Mouse (Mus musculus): Measurements from ENCODE around the gene Nrp1. TPM values are rescaled to one million over a fixed set of nuclear protein-coding genes. Genes with fewer than 3 reads are reported as not detected.

Nrp1 gene
- polyA plus RNA-seq, 1 experiment from 2014 or later = 21.4 TPM

GRCm38 (mm10) chr8:128384366-128384765 lies 26.0 kb downstream of the Nrp1 start:
- Histone ChIP-seq H3K4me3 (ENCODE audit: low read depth, low read length) (no peak overlapping the region), H3K27ac (ENCODE audit: low read depth, low read length) (no peak overlapping the region), H3K27me3 (ENCODE audit: control insufficient read depth, insufficient read depth, low read length) (no peaks in the 10 kb centered on the region), H3K4me2 (no peak overlapping the region), H3K36me3 (ENCODE audit: control insufficient read depth, insufficient read depth, low read length) (no peaks in the 10 kb centered on the region), H3K9ac (ENCODE audit: low read length) (no peak overlapping the region), H3K9me3 (ENCODE audit: control insufficient read depth, low read length) (no peaks in the 10 kb centered on the region), H3K4me1 (ENCODE audit: control insufficient read depth, insufficient read depth, low read length) (peaks cover 9% of the 10 kb centered on the region)
- ATAC-seq (ENCODE audit: low FRiP score) = no peak
- peak; percentile 85 for DNase-seq (ENCODE audit: low spot score, missing footprints)
- 82% methylated on average over 2 of the region's 2 CpGs for WGBS

GRCm38 (mm10) chr8:128384921-128385332 lies 26.5 kb downstream of the Nrp1 start:
- ATAC-seq (ENCODE audit: low FRiP score) = 0 out of 2 replicates have a peak, but pooled peaks have one; percentile 49
- peak; percentile 76 for DNase-seq (ENCODE audit: low spot score, missing footprints)
- no peaks in the 10 kb centered on the region for H3K36me3 ChIP-seq (ENCODE audit: control insufficient read depth, insufficient read depth, low read length)
- 47% methylated on average over 5 of the region's 5 CpGs for WGBS
- H3K9ac ChIP-seq (ENCODE audit: low read length) = no peak overlapping the region
- no peak overlapping the region for H3K27ac ChIP-seq (ENCODE audit: low read depth, low read length)
- H3K4me2 ChIP-seq = no peak overlapping the region
- H3K4me3 ChIP-seq (ENCODE audit: low read depth, low read length) = no peak overlapping the region
- H3K27me3 ChIP-seq (ENCODE audit: control insufficient read depth, insufficient read depth, low read length) = no peaks in the 10 kb centered on the region
- peaks cover 9% of the 10 kb centered on the region for H3K4me1 ChIP-seq (ENCODE audit: control insufficient read depth, insufficient read depth, low read length)
- no peaks in the 10 kb centered on the region for H3K9me3 ChIP-seq (ENCODE audit: control insufficient read depth, low read length)

GRCm38 (mm10) chr8:128386963-128387621 lies 28.7 kb downstream of the Nrp1 start:
- H3K9me3 ChIP-seq (ENCODE audit: control insufficient read depth, low read length) = no peaks in the 10 kb centered on the region
- H3K27me3 ChIP-seq (ENCODE audit: control insufficient read depth, insufficient read depth, low read length) = no peaks in the 10 kb centered on the region
- ATAC-seq (ENCODE audit: low FRiP score) (no peak), DNase-seq (ENCODE audit: low spot score, missing footprints) (peak; percentile 19)
- H3K27ac ChIP-seq (ENCODE audit: low read depth, low read length) = no peak overlapping the region
- no peak overlapping the region for H3K4me2 ChIP-seq
- no peak overlapping the region for H3K4me3 ChIP-seq (ENCODE audit: low read depth, low read length)
- H3K9ac ChIP-seq (ENCODE audit: low read length) = no peak overlapping the region
- WGBS = 79% methylated on average over 2 of the region's 2 CpGs
- H3K4me1 ChIP-seq (ENCODE audit: control insufficient read depth, insufficient read depth, low read length) = peaks cover 9% of the 10 kb centered on the region
- H3K36me3 ChIP-seq (ENCODE audit: control insufficient read depth, insufficient read depth, low read length) = no peaks in the 10 kb centered on the region

- Histone ChIP-seq H3K27me3 (ENCODE audit: control insufficient read depth, insufficient read depth, low read length) (no peaks in the 10 kb centered on the region), H3K4me2 (no peak overlapping the region), H3K27ac (ENCODE audit: low read depth, low read length) (no peak overlapping the region), H3K36me3 (ENCODE audit: control insufficient read depth, insufficient read depth, low read length) (no peaks in the 10 kb centered on the region), H3K4me1 (ENCODE audit: control insufficient read depth, insufficient read depth, low read length) (no peaks in the 10 kb centered on the region; the same call in 1 of the 2 replicates), H3K9me3 (ENCODE audit: control insufficient read depth, low read length) (no peaks in the 10 kb centered on the region), H3K9ac (ENCODE audit: low read length) (no peak overlapping the region), H3K4me3 (ENCODE audit: low read depth, low read length) (no peak overlapping the region)
- ATAC-seq (ENCODE audit: low FRiP score) (no peak), DNase-seq (ENCODE audit: low spot score, missing footprints) (no peak)
These were observed 32.4 kb downstream of the Nrp1 start for GRCm38 (mm10) chr8:128390759-128391158.

GRCm38 (mm10) chr8:128391182-128391760 lies 32.9 kb downstream of the Nrp1 start:
- no peak overlapping the region for H3K4me2 ChIP-seq
- no peak overlapping the region for H3K9ac ChIP-seq (ENCODE audit: low read length)
- H3K4me3 ChIP-seq (ENCODE audit: low read depth, low read length) = no peak overlapping the region
- 86% methylated on average over 4 of the region's 4 CpGs for WGBS
- DNase-seq (ENCODE audit: low spot score, missing footprints) = peak; percentile 19
- no peaks in the 10 kb centered on the region for H3K9me3 ChIP-seq (ENCODE audit: control insufficient read depth, low read length)
- no peak for ATAC-seq (ENCODE audit: low FRiP score)
- no peaks in the 10 kb centered on the region for H3K27me3 ChIP-seq (ENCODE audit: control insufficient read depth, insufficient read depth, low read length)
- H3K36me3 ChIP-seq (ENCODE audit: control insufficient read depth, insufficient read depth, low read length) = no peaks in the 10 kb centered on the region
- no peak overlapping the region for H3K27ac ChIP-seq (ENCODE audit: low read depth, low read length)
- no peaks in the 10 kb centered on the region; the same call in 1 of the 2 replicates for H3K4me1 ChIP-seq (ENCODE audit: control insufficient read depth, insufficient read depth, low read length)

- no peak for DNase-seq (ENCODE audit: low spot score, missing footprints)
- Histone ChIP-seq H3K36me3 (ENCODE audit: control insufficient read depth, insufficient read depth, low read length) (no peaks in the 10 kb centered on the region), H3K27me3 (ENCODE audit: control insufficient read depth, insufficient read depth, low read length) (no peaks in the 10 kb centered on the region), H3K27ac (ENCODE audit: low read depth, low read length) (no peak overlapping the region), H3K4me3 (ENCODE audit: low read depth, low read length) (no peak overlapping the region), H3K4me2 (no peak overlapping the region), H3K4me1 (ENCODE audit: control insufficient read depth, insufficient read depth, low read length) (no peaks in the 10 kb centered on the region; the same call in none of the 2 replicates), H3K9me3 (ENCODE audit: control insufficient read depth, low read length) (no peaks in the 10 kb centered on the region), H3K9ac (ENCODE audit: low read length) (no peak overlapping the region)
- no peak for ATAC-seq (ENCODE audit: low FRiP score)
- WGBS = 92% methylated on average over 5 of the region's 5 CpGs
These were observed 36.3 kb downstream of the Nrp1 start for GRCm38 (mm10) chr8:128394671-128395193.

DNA sequence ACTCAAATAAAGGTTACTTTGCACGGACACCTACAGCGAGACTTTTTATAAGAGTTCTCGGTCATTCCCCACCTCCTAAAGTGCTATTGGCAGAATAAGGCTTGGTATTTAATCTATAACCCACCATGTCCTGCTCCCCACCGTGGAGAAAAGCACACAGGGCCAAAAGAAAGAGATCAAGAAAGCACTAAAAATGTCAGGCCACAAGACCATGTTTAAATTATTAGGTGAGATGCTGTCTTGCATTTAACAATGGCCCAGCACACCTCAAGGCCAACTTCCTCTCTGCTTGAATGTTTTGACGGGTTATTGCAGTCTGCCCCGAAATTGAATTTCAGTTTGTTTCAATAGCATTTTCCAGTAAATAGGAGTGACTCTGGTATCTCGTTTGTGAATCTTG lies 38.6 kb downstream of the Nrp1 start:
- 63% methylated on average over 7 of the region's 7 CpGs for WGBS
- ATAC-seq (ENCODE audit: low FRiP score) = no peak
- H3K4me2 ChIP-seq = no peak overlapping the region
- no peak overlapping the region for H3K4me3 ChIP-seq (ENCODE audit: low read depth, low read length)
- H3K4me1 ChIP-seq (ENCODE audit: control insufficient read depth, insufficient read depth, low read length) = no peaks in the 10 kb centered on the region; the same call in 1 of the 2 replicates
- no peak overlapping the region for H3K27ac ChIP-seq (ENCODE audit: low read depth, low read length)
- H3K9me3 ChIP-seq (ENCODE audit: control insufficient read depth, low read length) = no peaks in the 10 kb centered on the region
- no peak overlapping the region for H3K9ac ChIP-seq (ENCODE audit: low read length)
- H3K27me3 ChIP-seq (ENCODE audit: control insufficient read depth, insufficient read depth, low read length) = no peaks in the 10 kb centered on the region
- DNase-seq (ENCODE audit: low spot score, missing footprints) = no peak
- no peaks in the 10 kb centered on the region for H3K36me3 ChIP-seq (ENCODE audit: control insufficient read depth, insufficient read depth, low read length)

- DNase-seq (ENCODE audit: low spot score, missing footprints) = peak; percentile 57
- 41% methylated on average over 3 of the region's 3 CpGs for WGBS
- no peaks in the 10 kb centered on the region; the same call in 1 of the 2 replicates for H3K4me1 ChIP-seq (ENCODE audit: control insufficient read depth, insufficient read depth, low read length)
- no peak overlapping the region for H3K4me2 ChIP-seq
- H3K9me3 ChIP-seq (ENCODE audit: control insufficient read depth, low read length) = no peaks in the 10 kb centered on the region
- no peaks in the 10 kb centered on the region for H3K36me3 ChIP-seq (ENCODE audit: control insufficient read depth, insufficient read depth, low read length)
- no peak overlapping the region for H3K4me3 ChIP-seq (ENCODE audit: low read depth, low read length)
- no peak overlapping the region for H3K9ac ChIP-seq (ENCODE audit: low read length)
- H3K27me3 ChIP-seq (ENCODE audit: control insufficient read depth, insufficient read depth, low read length) = no peaks in the 10 kb centered on the region
- ATAC-seq (ENCODE audit: low FRiP score) = no peak
- no peak overlapping the region for H3K27ac ChIP-seq (ENCODE audit: low read depth, low read length)
These were observed 39.0 kb downstream of the Nrp1 start for GRCm38 (mm10) chr8:128397441-128397840.

- peak; percentile 81 for DNase-seq (ENCODE audit: low spot score, missing footprints)
- Histone ChIP-seq H3K9ac (ENCODE audit: low read length) (no peak overlapping the region), H3K27me3 (ENCODE audit: control insufficient read depth, insufficient read depth, low read length) (no peaks in the 10 kb centered on the region), H3K9me3 (ENCODE audit: control insufficient read depth, low read length) (no peaks in the 10 kb centered on the region), H3K4me3 (ENCODE audit: low read depth, low read length) (no peak overlapping the region), H3K36me3 (ENCODE audit: control insufficient read depth, insufficient read depth, low read length) (no peaks in the 10 kb centered on the region), H3K4me2 (no peak overlapping the region), H3K27ac (ENCODE audit: low read depth, low read length) (no peak overlapping the region), H3K4me1 (ENCODE audit: control insufficient read depth, insufficient read depth, low read length) (no peaks in the 10 kb centered on the region; the same call in 1 of the 2 replicates)
- ATAC-seq (ENCODE audit: low FRiP score) = no peak
- WGBS = 85% methylated on average over 11 of the region's 11 CpGs
These were observed 40.2 kb downstream of the Nrp1 start for GRCm38 (mm10) chr8:128398472-128399091.
